Mouse (Mus musculus) heart, embryonic 13.5 days (tissue): ENCODE data around the gene Mttp. TPM values are rescaled to one million over a fixed set of nuclear protein-coding genes. Genes with fewer than 3 reads are reported as not detected.
A peak's percentile ranks its signal among the peaks of the same experiment; 100 is the strongest.

Experiments used
- ATAC-seq: fragments of 200-750 bp; cut with Nextera tagmentation; 2 replicates; pipeline ENCODE4 v1.8.0; 2017; ENCODE audit warnings: moderate TSS enrichment; ENCODE audit not compliant: insufficient number of reproducible peaks, low FRiP score, low TSS enrichment; ENCODE audit errors: extremely low read depth
- H3K27ac ChIP-seq: fragments of 300-500 bp; sonication (generic); replicated peaks from 2 replicates; pipeline ENCODE4 v1.5.1; 2015; ENCODE audit warnings: moderate library complexity, mild to moderate bottlenecking, inconsistent platforms
- H3K27me3 ChIP-seq: fragments of 300-500 bp; sonication (generic); replicated peaks from 2 replicates; pipeline ENCODE4 v1.6.1; 2015; ENCODE audit warnings: mild to moderate bottlenecking, inconsistent platforms
- H3K36me3 ChIP-seq: fragments of 300-500 bp; sonication (generic); 2 replicates; pipeline ENCODE4 v1.6.1; 2015; ENCODE audit warnings: mild to moderate bottlenecking, inconsistent platforms
- H3K4me1 ChIP-seq: fragments of 300-500 bp; sonication (generic); 2 replicates; pipeline ENCODE4 v1.6.1; 2015; ENCODE audit warnings: inconsistent platforms
- H3K4me2 ChIP-seq: fragments of 300-500 bp; sonication (generic); 2 replicates; pipeline ENCODE4 v1.6.1; 2015; ENCODE audit warnings: inconsistent platforms, mild to moderate bottlenecking, moderate library complexity
- H3K4me3 ChIP-seq: fragments of 300-500 bp; sonication (generic); 2 replicates; pipeline ENCODE4 v1.5.1; 2015; ENCODE audit warnings: moderate library complexity, mild to moderate bottlenecking, inconsistent platforms
- H3K9ac ChIP-seq: fragments of 300-500 bp; sonication (generic); 2 replicates; pipeline ENCODE4 v1.6.1; 2015; ENCODE audit warnings: inconsistent platforms, mild to moderate bottlenecking, moderate library complexity
- H3K9me3 ChIP-seq: fragments of 300-500 bp; sonication (generic); 2 replicates; pipeline ENCODE4 v1.6.1; 2016; ENCODE audit warnings: inconsistent platforms
- WGBS: fragments of 180-500 bp; shearing (Covaris S2); methylation state at CpG from one replicate; pipeline ENCODE4 v1.1.7; 2015; ENCODE audit warnings: mixed read lengths; 5-methylcytosine and 5-hydroxymethylcytosine counted together
- polyA plus RNA-seq: library from polyadenylated mRNA; unstranded; fragments of >200 nt; fragmentation: Nextera tagmentation; extraction: Ambion mirVana; gene quantifications from 2 replicates; pipeline ENCODE4 v1.2.1, GENCODE M21; 2015

The Mttp gene
- 6.6 and 7.6 TPM in 2 replicates for polyA plus RNA-seq

DNA sequence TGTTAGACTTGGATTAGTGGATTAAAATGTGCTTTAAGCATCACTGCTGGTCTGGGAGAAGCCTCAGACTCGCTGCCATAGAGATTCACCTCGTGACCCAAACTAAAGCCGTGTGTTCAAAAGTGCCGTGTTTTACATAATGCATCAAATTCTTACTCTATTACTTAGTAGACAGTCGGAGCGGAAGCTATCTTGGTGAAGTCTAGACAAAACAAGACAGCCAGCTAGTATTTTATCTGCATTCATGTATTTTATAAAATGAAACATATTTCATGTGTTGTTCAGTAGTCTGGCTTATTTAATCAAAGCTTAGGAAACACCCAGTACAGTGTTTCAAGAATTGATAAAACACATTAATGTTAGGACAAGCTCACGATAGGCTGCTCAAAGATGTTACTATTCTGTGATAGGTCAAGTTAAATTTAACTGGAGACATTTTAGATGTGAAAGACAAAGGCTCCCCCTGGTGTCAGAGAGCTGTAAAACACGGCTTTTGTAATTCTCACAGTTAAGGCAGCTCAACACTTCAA is at the start of gene Mttp:
Gene Mttp (minus strand): TSS at position 327 of the 530 bp plus-strand sequence.
- whole genome bisulfite sequencing = 4% methylated on average over 8 of the region's 8 CpGs
- Histone ChIP-seq H3K4me2 (peak within 1 kb of the TSS; percentile 86), H3K36me3 (peaks cover 15% of the 10 kb centered on the region), H3K4me3 (peak within 1 kb of the TSS; percentile 75), H3K9ac (peak within 1 kb of the TSS; percentile 92), H3K27ac (peak within 1 kb of the TSS; percentile 100), H3K4me1 (peaks cover 8% of the 10 kb centered on the region; the same call in 1 of the 2 replicates), H3K9me3 (no peaks in the 10 kb centered on the region), H3K27me3 (no peaks in the 10 kb centered on the region)
- no peak for ATAC-seq

DNA sequence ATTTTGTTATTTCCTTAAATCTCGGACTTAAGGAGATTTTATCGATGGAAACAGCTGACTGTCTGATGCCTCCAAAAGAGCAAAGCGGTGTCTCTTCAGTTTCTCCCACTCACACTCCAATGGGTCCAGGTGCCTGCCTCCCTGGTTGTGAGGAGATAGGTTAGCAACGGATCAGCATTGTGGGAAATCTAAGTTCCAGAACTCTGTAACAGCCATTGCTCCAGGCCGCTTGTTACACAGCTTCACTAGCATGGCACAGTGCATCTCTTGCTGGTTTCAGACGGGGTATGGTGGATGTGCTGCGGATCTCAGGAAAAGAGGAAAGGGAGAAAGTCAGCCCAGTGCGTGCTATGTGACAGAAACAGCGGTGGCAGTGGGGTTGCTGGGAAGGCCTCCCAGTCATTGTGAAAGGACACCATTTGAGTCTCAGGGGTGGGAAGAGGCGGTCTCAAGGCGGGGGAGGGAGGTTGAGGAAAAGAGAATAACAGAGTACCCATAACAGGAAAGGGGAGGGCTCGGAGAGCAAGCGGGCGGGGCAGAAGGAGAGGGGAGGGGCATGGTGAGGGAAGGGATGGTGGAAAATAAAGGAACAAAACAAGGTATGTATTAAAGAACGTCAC is 49.0 kb upstream of the Mttp start, which contains the start of gene 4930579F01Rik:
Gene 4930579F01Rik (minus strand): TSS at position 143 of the 620 bp plus-strand sequence.
- no peak within 1 kb of the TSS for H3K4me3 ChIP-seq
- no peak within 1 kb of the TSS for H3K9ac ChIP-seq
- no peak for ATAC-seq
- peaks cover 5% of the 10 kb centered on the region for H3K27me3 ChIP-seq
- H3K36me3 ChIP-seq = no peaks in the 10 kb centered on the region
- no peaks in the 10 kb centered on the region for H3K9me3 ChIP-seq
- WGBS = 75% methylated on average over 15 of the region's 15 CpGs
- no peaks in the 10 kb centered on the region for H3K4me1 ChIP-seq
- H3K27ac ChIP-seq = no peak within 1 kb of the TSS
- H3K4me2 ChIP-seq = no peak within 1 kb of the TSS

DNA sequence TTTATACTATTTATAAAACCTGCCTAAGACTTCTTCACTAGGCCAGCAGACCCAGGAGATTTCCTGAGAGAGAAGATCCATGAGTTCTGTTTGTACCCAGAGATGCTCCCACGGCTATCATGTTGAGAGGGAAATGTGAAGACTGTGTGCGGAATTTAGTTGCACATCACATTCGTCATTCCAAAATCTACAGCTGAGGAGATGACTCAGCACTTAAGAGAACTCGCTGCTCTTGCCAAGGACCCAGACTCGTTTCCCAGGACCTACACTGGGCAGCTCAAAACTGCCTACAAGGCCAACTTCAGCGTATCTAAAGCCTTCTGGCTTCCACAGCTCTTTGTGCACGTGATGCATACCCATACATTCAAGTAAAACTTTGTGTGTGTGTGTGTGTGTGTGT is 47.5 kb upstream of the Mttp start:
- no peak for ATAC-seq
- Histone ChIP-seq H3K27ac (no peak overlapping the region), H3K36me3 (no peaks in the 10 kb centered on the region), H3K4me2 (no peak overlapping the region), H3K9me3 (no peaks in the 10 kb centered on the region), H3K9ac (no peak overlapping the region), H3K4me3 (no peak overlapping the region), H3K27me3 (peaks cover 1% of the 10 kb centered on the region), H3K4me1 (no peaks in the 10 kb centered on the region)
- WGBS = 72% methylated on average over 7 of the region's 7 CpGs

DNA sequence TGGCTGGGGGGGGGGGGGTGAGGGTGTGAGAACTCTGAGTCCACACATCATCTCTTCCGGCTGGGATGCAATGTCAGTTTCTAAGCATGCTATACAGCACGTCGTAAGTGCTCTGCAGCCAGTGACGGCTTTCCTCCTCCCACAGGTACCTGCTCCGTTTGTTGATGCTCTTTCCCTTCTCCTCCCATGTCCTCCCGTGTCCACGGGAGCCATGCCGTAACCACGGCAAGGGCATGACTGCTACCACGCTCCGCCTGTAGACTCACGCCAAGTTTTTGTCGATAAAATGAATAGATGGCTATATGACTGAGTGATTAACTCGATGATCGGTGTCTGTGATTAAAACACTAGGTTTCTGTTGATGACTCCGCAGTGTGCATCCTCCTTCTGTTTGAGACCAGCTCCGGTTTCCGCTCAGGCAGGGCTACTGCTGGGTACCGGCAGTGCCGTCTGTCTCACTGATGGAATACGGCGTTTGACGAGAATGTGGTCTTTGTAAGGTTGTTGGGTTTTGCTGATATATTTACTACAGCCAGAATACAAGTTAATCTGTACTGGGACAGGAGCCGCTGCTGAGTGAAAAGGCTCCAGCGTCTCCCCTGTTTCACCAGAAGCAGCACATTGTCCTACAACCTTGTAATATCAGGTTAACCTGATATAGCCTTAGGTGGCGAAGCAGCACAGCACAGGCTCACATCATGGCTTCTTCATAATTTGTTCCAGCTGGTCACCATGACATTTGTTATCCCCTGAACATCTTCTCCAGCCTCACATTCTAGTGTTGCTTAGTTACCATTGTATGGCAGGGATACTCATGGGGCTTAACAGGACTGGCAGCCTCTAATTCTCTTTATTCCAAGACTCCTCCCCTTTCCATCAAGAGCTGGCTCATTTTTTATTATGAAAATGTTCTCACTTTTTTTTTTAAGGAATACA is 41.5 kb upstream of the Mttp start:
- no peak overlapping the region for H3K4me3 ChIP-seq
- no peak overlapping the region for H3K4me2 ChIP-seq
- ATAC-seq = no peak
- H3K27me3 ChIP-seq = no peaks in the 10 kb centered on the region
- H3K27ac ChIP-seq = no peak overlapping the region
- WGBS = 88% methylated on average over 26 of the region's 26 CpGs
- no peaks in the 10 kb centered on the region for H3K4me1 ChIP-seq
- no peaks in the 10 kb centered on the region for H3K9me3 ChIP-seq
- no peak overlapping the region for H3K9ac ChIP-seq
- no peaks in the 10 kb centered on the region for H3K36me3 ChIP-seq

DNA sequence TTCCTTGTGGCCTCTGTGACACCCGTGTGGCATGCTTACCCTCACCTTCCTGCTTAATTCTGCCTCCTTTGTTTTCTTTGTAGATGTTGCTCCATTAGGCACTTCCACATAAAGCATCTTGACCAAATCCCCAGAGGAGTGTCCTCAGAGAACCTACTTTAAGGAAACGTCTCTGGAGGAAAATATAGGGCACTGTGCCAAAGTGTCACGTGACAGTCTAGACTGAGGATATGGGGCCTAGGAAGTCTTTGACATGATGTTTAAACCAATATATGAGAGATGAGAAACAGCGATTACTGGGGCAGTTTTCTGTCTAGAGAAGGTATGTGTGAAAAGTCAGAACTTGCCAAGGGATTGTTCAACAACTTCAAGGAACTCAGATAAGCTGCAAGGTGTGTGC is 40.5 kb upstream of the Mttp start:
- no peaks in the 10 kb centered on the region for H3K4me1 ChIP-seq

DNA sequence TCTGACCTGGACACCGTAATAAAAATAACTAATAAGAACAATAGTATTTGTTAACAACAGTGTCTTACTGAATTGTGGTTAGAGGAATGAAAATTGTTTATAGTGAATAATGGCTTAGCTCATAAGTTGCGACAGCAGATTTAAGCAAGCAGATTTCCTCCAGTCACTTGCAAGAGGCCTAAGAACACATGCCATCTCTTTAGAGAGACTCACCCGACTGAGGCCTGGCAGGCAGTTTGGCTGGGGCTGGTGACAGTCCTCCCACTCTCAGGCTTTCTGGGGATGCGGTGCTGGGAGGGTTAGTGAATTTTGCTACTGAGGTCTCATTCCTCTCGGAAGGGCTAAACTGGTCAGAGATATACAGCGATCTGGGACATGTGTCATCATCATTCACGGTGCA is 38.6 kb upstream of the Mttp start:
- Histone ChIP-seq H3K4me1 (no peaks in the 10 kb centered on the region), H3K9me3 (no peaks in the 10 kb centered on the region), H3K9ac (no peak overlapping the region), H3K4me2 (no peak overlapping the region), H3K36me3 (no peaks in the 10 kb centered on the region), H3K27me3 (no peaks in the 10 kb centered on the region), H3K27ac (no peak overlapping the region), H3K4me3 (no peak overlapping the region)
- 80% methylated on average over 7 of the region's 7 CpGs for WGBS
- ATAC-seq = no peak

More for the DNA sequence above, 40.5 kb upstream of the Mttp start:
- H3K4me2 ChIP-seq = no peak overlapping the region
- no peak overlapping the region for H3K4me3 ChIP-seq
- no peak for ATAC-seq
- H3K36me3 ChIP-seq = no peaks in the 10 kb centered on the region
- no peaks in the 10 kb centered on the region for H3K27me3 ChIP-seq
- no peaks in the 10 kb centered on the region for H3K9me3 ChIP-seq
- 48% methylated on average over 4 of the region's 4 CpGs for WGBS
- H3K9ac ChIP-seq = no peak overlapping the region
- no peak overlapping the region for H3K27ac ChIP-seq

DNA sequence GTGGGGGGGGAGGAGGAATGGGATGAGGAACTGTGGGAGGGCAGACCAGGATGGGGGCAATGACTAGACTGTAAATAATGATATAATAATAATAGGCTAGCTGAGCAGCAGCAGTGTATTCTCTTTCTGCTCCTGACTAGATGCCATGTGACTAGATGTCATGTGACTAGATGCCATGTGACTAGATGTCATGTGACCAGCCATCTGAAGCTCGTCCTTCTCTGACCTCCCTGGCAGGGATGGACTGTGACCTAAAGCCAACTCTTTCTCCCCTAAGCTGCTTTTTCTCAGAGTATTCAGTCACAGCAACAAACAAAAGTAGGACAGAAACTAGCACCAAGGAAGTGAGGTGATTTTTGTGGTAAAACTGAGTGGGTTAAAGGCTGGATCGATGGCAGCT is 37.3 kb upstream of the Mttp start:
- no peak overlapping the region for H3K4me3 ChIP-seq
- H3K9me3 ChIP-seq = no peaks in the 10 kb centered on the region
- no peaks in the 10 kb centered on the region for H3K27me3 ChIP-seq
- no peaks in the 10 kb centered on the region for H3K4me1 ChIP-seq
- H3K36me3 ChIP-seq = no peaks in the 10 kb centered on the region
- WGBS = 66% methylated on average over 2 of the region's 2 CpGs
- no peak overlapping the region for H3K9ac ChIP-seq
- no peak overlapping the region for H3K27ac ChIP-seq
- ATAC-seq = no peak
- no peak overlapping the region for H3K4me2 ChIP-seq

DNA sequence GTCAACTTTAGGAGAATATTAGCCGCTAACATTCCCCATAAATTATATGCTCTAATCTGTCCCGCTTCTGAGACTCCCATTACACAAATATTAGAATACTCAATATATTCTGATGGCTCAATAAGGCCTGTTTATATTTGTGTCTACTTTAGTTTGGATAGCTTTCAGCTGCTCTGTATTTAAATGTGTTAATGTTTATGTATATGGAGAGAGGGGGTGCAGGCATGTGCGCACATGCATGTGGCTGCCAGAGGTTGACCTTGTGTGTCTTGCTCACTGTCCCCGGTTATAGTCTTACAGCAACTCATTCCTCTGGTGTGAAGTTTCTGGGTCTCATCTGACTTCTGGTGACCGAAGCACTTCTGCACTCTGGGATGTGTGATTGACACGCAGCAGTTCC is 30.8 kb upstream of the Mttp start:
- H3K4me2 ChIP-seq = no peak overlapping the region
- H3K4me3 ChIP-seq = no peak overlapping the region
- no peaks in the 10 kb centered on the region for H3K27me3 ChIP-seq
- no peaks in the 10 kb centered on the region for H3K36me3 ChIP-seq
- no peak overlapping the region for H3K9ac ChIP-seq
- no peak for ATAC-seq
- H3K9me3 ChIP-seq = peaks cover 3% of the 10 kb centered on the region; the same call in 1 of the 2 replicates
- 68% methylated on average over 6 of the region's 6 CpGs for WGBS
- H3K4me1 ChIP-seq = no peaks in the 10 kb centered on the region
- H3K27ac ChIP-seq = no peak overlapping the region

DNA sequence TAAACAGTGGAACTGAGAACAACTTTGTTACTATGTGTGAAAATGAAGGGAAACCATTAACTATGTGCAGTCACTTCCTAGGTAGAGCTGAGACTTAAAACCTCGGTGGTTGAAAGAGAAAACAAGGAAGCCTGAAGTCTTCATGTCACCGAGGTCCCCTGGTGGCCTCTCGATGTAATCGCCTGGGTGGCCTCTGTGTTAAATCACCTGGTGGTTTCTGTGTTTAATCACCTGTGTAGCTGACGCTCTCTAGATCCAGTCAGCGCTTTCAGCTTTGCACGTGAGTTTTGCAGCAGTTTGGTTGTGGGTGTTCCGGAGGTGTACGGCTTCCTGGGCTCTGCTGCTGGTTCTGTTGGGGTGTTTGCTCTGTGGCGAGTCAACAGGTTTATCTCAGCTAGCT is 28.5 kb upstream of the Mttp start:
- Histone ChIP-seq H3K9me3 (peaks cover 3% of the 10 kb centered on the region; the same call in 1 of the 2 replicates), H3K27ac (no peak overlapping the region), H3K36me3 (no peaks in the 10 kb centered on the region), H3K4me3 (no peak overlapping the region), H3K27me3 (no peaks in the 10 kb centered on the region), H3K4me2 (no peak overlapping the region), H3K9ac (no peak overlapping the region), H3K4me1 (no peaks in the 10 kb centered on the region)
- whole genome bisulfite sequencing = 70% methylated on average over 10 of the region's 10 CpGs
- ATAC-seq = no peak

DNA sequence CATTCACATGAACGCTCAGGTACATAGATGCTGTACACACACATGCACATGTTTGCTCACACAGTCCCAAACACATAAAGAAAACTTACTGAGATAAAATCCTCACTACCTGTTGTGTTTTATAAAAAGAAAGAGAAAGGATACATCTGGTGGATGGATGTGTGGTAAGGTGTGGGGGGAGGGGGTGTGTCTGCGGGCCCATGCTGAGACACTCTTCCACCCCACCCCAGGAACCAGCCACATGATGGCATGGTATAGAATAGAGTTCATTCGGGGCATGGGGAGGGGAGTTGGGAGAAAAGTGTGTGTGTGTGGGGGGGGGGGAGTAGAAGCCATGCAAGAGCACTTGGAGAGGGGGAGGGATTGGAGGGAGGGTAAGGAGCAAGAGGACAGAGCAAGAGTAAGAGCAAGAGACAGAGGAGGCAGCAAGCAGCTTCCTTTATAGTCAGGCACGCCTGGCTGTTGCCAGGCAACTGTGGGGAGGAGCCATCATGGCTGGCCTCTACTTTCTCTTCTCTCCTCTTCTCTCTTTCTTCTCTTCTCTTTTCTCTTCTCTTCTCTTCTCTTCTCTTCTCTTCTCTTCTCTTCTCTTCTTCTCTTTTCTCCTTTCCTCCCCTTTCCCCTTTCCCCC is 17.9 kb upstream of the Mttp start:
- 0 out of 2 replicates have a peak, but pooled peaks cover 4% of the 10 kb centered on the region for H3K36me3 ChIP-seq
- H3K4me3 ChIP-seq = no peak overlapping the region
- H3K9me3 ChIP-seq = no peaks in the 10 kb centered on the region
- WGBS = 52% methylated on average over 4 of the region's 4 CpGs
- no peak overlapping the region for H3K27ac ChIP-seq
- ATAC-seq = no peak
- peaks cover 7% of the 10 kb centered on the region for H3K4me1 ChIP-seq
- no peak overlapping the region for H3K9ac ChIP-seq
- no peaks in the 10 kb centered on the region for H3K27me3 ChIP-seq
- no peak overlapping the region for H3K4me2 ChIP-seq

DNA sequence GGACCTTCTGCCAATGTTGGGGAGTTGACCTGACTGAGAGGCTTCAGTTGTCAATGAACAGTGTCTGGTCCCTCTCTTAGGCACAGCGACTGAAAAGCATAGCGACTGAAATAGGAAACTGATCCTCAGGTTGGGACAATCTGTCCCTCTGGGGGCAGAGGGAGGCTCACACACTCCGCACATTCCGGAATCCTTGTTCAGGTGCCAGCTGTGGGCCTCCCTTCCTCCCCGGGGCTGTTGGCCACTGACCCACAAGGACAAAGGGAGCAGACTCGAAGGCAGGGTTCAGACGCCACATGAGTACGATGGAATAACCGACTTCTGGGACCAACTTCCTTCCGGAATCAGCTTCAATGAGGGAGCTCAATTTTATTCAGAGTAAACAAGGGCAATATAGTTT is 16.9 kb upstream of the Mttp start:
- peaks cover 11% of the 10 kb centered on the region for H3K36me3 ChIP-seq
- H3K4me3 ChIP-seq = no peak overlapping the region
- no peaks in the 10 kb centered on the region for H3K27me3 ChIP-seq
- 82% methylated on average over 10 of the region's 10 CpGs for WGBS
- no peak overlapping the region for H3K27ac ChIP-seq
- ATAC-seq = no peak
- no peak overlapping the region for H3K4me2 ChIP-seq
- peaks cover 7% of the 10 kb centered on the region for H3K4me1 ChIP-seq
- H3K9me3 ChIP-seq = no peaks in the 10 kb centered on the region
- no peak overlapping the region for H3K9ac ChIP-seq
